Mouse (Mus musculus) liver, postnatal 0 days (tissue): ENCODE data around the gene Zdhhc6.

Source experiments
- CTCF ChIP-seq: sonication (generic); IDR thresholded peaks from 2 replicates; pipeline ENCODE4 v1.5.1; 2016; ENCODE audit warnings: antibody characterized with exemption, low read depth
- EP300 ChIP-seq: IDR thresholded peaks from 2 replicates; pipeline ENCODE4 v1.6.1; 2016; ENCODE audit warnings: antibody characterized with exemption, low read depth, mild to moderate bottlenecking

DNA sequence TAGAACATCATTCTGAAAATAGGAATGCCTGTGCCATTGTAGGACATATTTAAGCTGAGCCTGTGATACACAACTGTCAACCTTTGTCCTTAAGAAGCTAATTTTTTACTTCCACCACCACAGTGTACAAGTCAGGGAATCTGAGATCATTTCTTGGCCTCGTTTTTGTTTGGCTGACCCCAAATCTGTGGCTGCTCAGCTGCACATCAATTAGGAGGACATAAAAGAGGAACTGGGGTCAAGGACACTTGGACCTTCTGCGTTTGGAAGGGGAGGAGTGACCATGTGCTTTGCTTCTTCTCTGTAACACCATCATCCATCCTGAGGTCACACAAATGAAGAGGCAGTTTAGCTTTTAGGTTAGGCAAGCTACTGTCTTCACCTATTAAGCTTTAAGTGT, 79.8 kb downstream of the Zdhhc6 start:
- TF ChIP-seq EP300, result peak; percentile 17; the same call in 1 of the 2 replicates
- no peak for TF ChIP-seq CTCF
